Comparison of ENCODE assay signal across 16 mouse cellular contexts in genomic region chr3:135625290-135625689, GRCm38 (mm10).
DNase-seq lines count a peak whose midpoint lies in the region; TF ChIP-seq lines count a peak whose summit lies in the region.
"Had no signal": no experiment of that assay in that cellular context is flagged by ENCODE, and none has a peak within 500 bp of the region (broad histone marks: within the 10 kb centered on the region; RNA-seq: fewer than 3 reads in every experiment).

No protein-coding gene starts in this region.

- H3K36me3 ChIP-seq in CH12.LX (replicated peaks in 1 of 2; ENCODE audit: control insufficient read depth in 1 of 2, insufficient read depth in 1 of 2, low read length in 1 of 2), result peaks cover 43 to 75% of the 10 kb centered on the region in 2 experiments

- H3K9ac ChIP-seq in CH12.LX (ENCODE audit: insufficient read depth, low read depth), result no peak overlapping the region

- no peak for TF ChIP-seq EP300 in CH12.LX (IDR thresholded peaks at IDR 0.05; ENCODE audit: low read length)

- dilution Hi-C loops in CH12.LX (cut with MboI; ENCODE audit: extremely low pct_ligation_motif_present, extremely low pct_unique_long_range_greater_than_20kb, low sequenced_read_pairs), result no loop called here

- peaks cover 30 to 97% of the 10 kb centered on the region in 2 experiments for H3K4me1 ChIP-seq in CH12.LX (ENCODE audit: control insufficient read depth in 1 of 2, insufficient read depth in 2 of 2)

- no peak overlapping the region for H3K4me3 ChIP-seq in CH12.LX (replicated peaks in 1 of 3; ENCODE audit: low read depth in 2 of 3, low read length in 2 of 3, poor library complexity in 1 of 3)

- TF ChIP-seq POLR2A in CH12.LX (IDR thresholded peaks at IDR 0.05; ENCODE audit: low read depth, low read length), result no peak

- no peak for DNase-seq in CH12.LX (ENCODE audit: extremely low read depth)
- no peak for DNase-seq in right cerebral cortex, adult 18-20 months
- DNase-seq: adrenal gland, adult 2 months; adrenal gland, adult 8-10 months; adrenal gland, postnatal 10 days; adrenal gland, postnatal 14 days; adrenal gland, postnatal 25 days; adrenal gland, postnatal 36 days; B cell, adult 2 months; cerebellum, adult 11 months; cerebellum, adult 11-12 months; cerebellum, adult 18-20 months; cerebellum, adult 2 months; cerebellum, adult 8-10 months had no signal

- no peaks in the 10 kb centered on the region for H3K9me3 ChIP-seq in CH12.LX (replicated peaks; ENCODE audit: low read length)
- H3K9me3 ChIP-seq: G1E had no signal

- TF ChIP-seq CTCF in CH12.LX (conservative IDR thresholded peaks at IDR 0.05 in 1 of 2, IDR thresholded peaks at IDR 0.05 in 1 of 2; ENCODE audit: low read depth in 2 of 2, low read length in 2 of 2), result no peak

- no peak for TF ChIP-seq RAD21 in CH12.LX (IDR thresholded peaks at IDR 0.05; ENCODE audit: low read depth, low read length)

- H3K27me3 ChIP-seq in CH12.LX (replicated peaks), result no peaks in the 10 kb centered on the region
- H3K27me3 ChIP-seq: Patski had no signal

- no peak overlapping the region for H3K27ac ChIP-seq in CH12.LX (ENCODE audit: insufficient read depth, low read depth)

- H3K4me2 ChIP-seq in CH12.LX (ENCODE audit: insufficient read depth, low read depth, poor library complexity, severe bottlenecking), result no peak overlapping the region

- in situ Hi-C loops in CH12.LX (cut with MboI; ENCODE audit: low pct_ligation_motif_present, low pct_unique_long_range_greater_than_20kb, low sequenced_read_pairs), result loop anchor here (5.0 kb wide), 1 partner anchor 77 kb away; no protein-coding TSS in a partner anchor

- peaks cover 6% of the 10 kb centered on the region for H3K79me2 ChIP-seq in CH12.LX (replicated peaks; ENCODE audit: control insufficient read depth, extremely low read depth, insufficient read depth, poor library complexity, severe bottlenecking)

TF ChIP-seq in CH12.LX, 34 proteins besides CTCF, POLR2A, EP300 and RAD21:
- no peak for TF ChIP-seq RCOR1 (conservative IDR thresholded peaks at IDR 0.05; ENCODE audit: low read depth, low read length)
- no peak for TF ChIP-seq CHD1 (IDR thresholded peaks at IDR 0.05; ENCODE audit: low read depth, low read length)
- TF ChIP-seq IRF4 (IDR thresholded peaks at IDR 0.05; ENCODE audit: low read depth, low read length), result no peak
- TF ChIP-seq E2F4 (IDR thresholded peaks at IDR 0.05; ENCODE audit: insufficient replicate concordance, low read depth, low read length), result no peak
- TF ChIP-seq MYC (IDR thresholded peaks at IDR 0.05; ENCODE audit: low read depth, low read length), result no peak
- TF ChIP-seq UBTF (IDR thresholded peaks at IDR 0.05; ENCODE audit: low read depth, low read length), result no peak
- TF ChIP-seq ZNF384 (IDR thresholded peaks at IDR 0.05; ENCODE audit: low read depth, low read length), result no peak
- TF ChIP-seq ZKSCAN1 (IDR thresholded peaks at IDR 0.05; ENCODE audit: borderline replicate concordance, low read depth, low read length), result no peak
- peak; percentile 60; the same call in 1 of the 2 replicates for TF ChIP-seq MAZ (IDR thresholded peaks at IDR 0.05; ENCODE audit: low read depth, low read length)
- no peak for TF ChIP-seq KAT2A (IDR thresholded peaks at IDR 0.05; ENCODE audit: insufficient replicate concordance, low read length)
- no peak for TF ChIP-seq TBP (conservative IDR thresholded peaks at IDR 0.05; ENCODE audit: low read depth, low read length)
- TF ChIP-seq HCFC1 (IDR thresholded peaks at IDR 0.05; ENCODE audit: low read depth, low read length), result no peak
- peak; percentile 22; the same call in 1 of the 2 replicates for TF ChIP-seq ETS1 (conservative IDR thresholded peaks at IDR 0.05; ENCODE audit: low read depth, low read length)
- peak; percentile 59; the same call in 1 of the 2 replicates for TF ChIP-seq POLR2AphosphoS2 (IDR thresholded peaks at IDR 0.05; ENCODE audit: low read depth, low read length)
- TF ChIP-seq CHD2 (IDR thresholded peaks at IDR 0.05; ENCODE audit: low read length), result no peak
